Mouse (Mus musculus) thymus, postnatal 36 days (tissue): ENCODE data around the gene Frs3.

ENCODE experiments used
- DNase-seq, 2 experiments: peaks; one replicate each; pipeline ENCODE4 v3.0.0; 2022; ENCODE audit warnings: mixed read lengths in 2 of 2

Gene Frs3

GRCm38 (mm10) chr17:47693671-47694441 lies 5.0 kb downstream of the Frs3 start:
- no peak for DNase-seq

- no peak for DNase-seq
Measured at GRCm38 (mm10) chr17:47694442-47694502, 5.4 kb downstream of the Frs3 start, which contains the start of gene Gm21981. Gene Gm21981, minus strand, starts transcription at chr17:47694455.

GRCm38 (mm10) chr17:47694503-47695336 lies 5.9 kb downstream of the Frs3 start, which contains the start of gene Prickle4:
Gene Prickle4, minus strand, starts transcription at chr17:47694736.
- DNase-seq = peak; percentile 94 to 96

- DNase-seq = no peak
Measured at GRCm38 (mm10) chr17:47695337-47695710, 6.5 kb downstream of the Frs3 start.

- DNase-seq = no peak
Measured at GRCm38 (mm10) chr17:47698156-47698555, 9.3 kb downstream of the Frs3 start.

- no peak for DNase-seq
Measured at GRCm38 (mm10) chr17:47699055-47699454, 10.2 kb downstream of the Frs3 start.

GRCm38 (mm10) chr17:47701793-47702192 lies 13.0 kb downstream of the Frs3 start:
- no peak for DNase-seq

GRCm38 (mm10) chr17:47702548-47703345 lies 13.9 kb downstream of the Frs3 start:
- DNase-seq = no peak

GRCm38 (mm10) chr17:47703556-47703955 lies 14.7 kb downstream of the Frs3 start:
- DNase-seq = no peak

- DNase-seq = peak; percentile 14 to 24
Measured at GRCm38 (mm10) chr17:47704692-47705091, 15.9 kb downstream of the Frs3 start.

GRCm38 (mm10) chr17:47706196-47706595 lies 17.4 kb downstream of the Frs3 start:
- DNase-seq = no peak

GRCm38 (mm10) chr17:47707961-47708360 lies 19.1 kb downstream of the Frs3 start:
- DNase-seq = no peak

- no peak for DNase-seq
Measured at GRCm38 (mm10) chr17:47708972-47709371, 20.1 kb downstream of the Frs3 start.

- DNase-seq = no peak
Measured at GRCm38 (mm10) chr17:47710036-47710435, 21.2 kb downstream of the Frs3 start.

- DNase-seq = no peak
Measured at GRCm38 (mm10) chr17:47711883-47712282, 23.1 kb downstream of the Frs3 start.

- DNase-seq = no peak
Measured at GRCm38 (mm10) chr17:47712889-47713571, 24.2 kb downstream of the Frs3 start.

GRCm38 (mm10) chr17:47715037-47715436 lies 26.2 kb downstream of the Frs3 start:
- DNase-seq = no peak

GRCm38 (mm10) chr17:47721183-47721582 lies 32.4 kb downstream of the Frs3 start:
- DNase-seq = no peak

GRCm38 (mm10) chr17:47726566-47726965 lies 37.7 kb downstream of the Frs3 start, which contains the start of gene Pgc:
Gene Pgc, plus strand, starts transcription at chr17:47726842.
- no peak for DNase-seq

GRCm38 (mm10) chr17:47730633-47731575 lies 42.1 kb downstream of the Frs3 start:
- no peak for DNase-seq

GRCm38 (mm10) chr17:47735553-47736100 lies 46.8 kb downstream of the Frs3 start:
- DNase-seq = no peak
